Mouse (Mus musculus) lung, adult 2 months (tissue): ENCODE measurements around the gene Gm853. TPM values are rescaled to one million over a fixed set of nuclear protein-coding genes. Genes with fewer than 3 reads are reported as not detected.

Experiments
- DNase-seq: peaks from one replicate; pipeline ENCODE4 v3.0.0; 2022
- H3K4me1 ChIP-seq: fragments of 200-500 bp; 2 replicates; pipeline ENCODE4 v1.6.1; 2011; ENCODE audit warnings: low read length; ENCODE audit not compliant: control insufficient read depth, insufficient read depth
- H3K4me3 ChIP-seq: fragments of 200-500 bp; replicated peaks from 2 replicates; pipeline ENCODE3; 2011; ENCODE audit warnings: low read depth, mild to moderate bottlenecking, control low read depth, low read length; ENCODE audit errors: extremely low read depth
- CTCF ChIP-seq: fragments of 200-500 bp; IDR thresholded peaks from 2 replicates; pipeline ENCODE4 v1.5.1; 2011; ENCODE audit warnings: mild to moderate bottlenecking, low read length, control low read depth; ENCODE audit not compliant: insufficient read depth
- POLR2A ChIP-seq: fragments of 200-500 bp; IDR thresholded peaks from 2 replicates; pipeline ENCODE4 v1.6.1; 2011; ENCODE audit warnings: low read depth, mild to moderate bottlenecking, control low read depth, low read length, borderline replicate concordance; ENCODE audit errors: extremely low read depth
- whole genome bisulfite sequencing: fragments of 180-500 bp; shearing (Covaris S2); methylation state at CpG from one replicate; pipeline ENCODE4 v1.1.7; 2018; 5-methylcytosine and 5-hydroxymethylcytosine counted together
- polyA plus RNA-seq: library from polyadenylated mRNA; depleted of rRNA; stranded (reverse); fragments of >200 nt; gene quantifications from 2 replicates; pipeline ENCODE4 v1.2.3, GENCODE M21; 2012

Gene Gm853
- polyA plus RNA-seq, 1 experiment, result not detected

DNA sequence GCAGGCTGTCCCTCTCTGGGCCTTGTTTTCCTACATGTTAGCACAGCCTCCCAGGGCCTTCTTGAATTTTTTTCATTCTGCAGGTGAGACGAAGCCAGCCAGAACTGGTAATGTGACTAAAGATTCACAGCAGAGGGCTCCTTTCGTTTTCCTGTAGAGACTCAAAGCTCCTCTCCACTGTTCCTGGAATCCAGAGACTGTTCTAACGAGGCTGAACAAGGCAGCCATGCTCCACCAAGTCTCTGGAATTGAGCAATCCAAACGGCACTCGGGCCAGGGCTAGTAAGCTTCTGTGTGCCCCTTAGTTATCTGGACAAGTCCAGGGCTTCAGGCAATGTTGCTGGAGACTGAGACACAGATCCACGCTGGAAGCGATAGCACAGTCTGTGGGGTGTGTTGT lies 44.7 kb downstream of the Gm853 start:
- TF ChIP-seq CTCF (no peak), POLR2A (no peak)
- Histone ChIP-seq H3K4me1 (peaks cover 38% of the 10 kb centered on the region), H3K4me3 (no peak overlapping the region)
- DNase-seq, result peak; percentile 50
- WGBS, result 33% methylated on average over 7 of the region's 7 CpGs

DNA sequence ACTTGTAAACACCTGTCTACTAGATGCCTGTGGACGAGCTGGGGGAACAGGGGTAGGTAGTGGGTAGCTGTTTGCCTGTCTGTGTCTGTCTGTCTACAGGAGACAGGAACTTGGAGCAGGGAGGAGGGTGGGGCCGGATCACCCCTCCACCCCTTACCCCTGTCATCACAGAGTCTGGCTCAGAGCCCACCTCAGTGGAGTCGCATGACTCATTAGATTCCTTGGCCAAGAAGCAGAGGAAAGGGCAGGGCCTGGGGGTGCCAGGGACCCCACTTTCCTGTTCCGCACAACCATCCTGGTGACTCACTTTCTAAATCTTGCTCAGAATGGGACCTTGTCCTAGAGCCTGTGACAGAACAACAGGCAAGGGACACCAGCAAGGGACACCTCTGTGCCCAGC lies 45.1 kb downstream of the Gm853 start:
- peaks cover 39% of the 10 kb centered on the region for H3K4me1 ChIP-seq
- 19% methylated on average over 4 of the region's 4 CpGs for WGBS
- DNase-seq, result peak; percentile 55

DNA sequence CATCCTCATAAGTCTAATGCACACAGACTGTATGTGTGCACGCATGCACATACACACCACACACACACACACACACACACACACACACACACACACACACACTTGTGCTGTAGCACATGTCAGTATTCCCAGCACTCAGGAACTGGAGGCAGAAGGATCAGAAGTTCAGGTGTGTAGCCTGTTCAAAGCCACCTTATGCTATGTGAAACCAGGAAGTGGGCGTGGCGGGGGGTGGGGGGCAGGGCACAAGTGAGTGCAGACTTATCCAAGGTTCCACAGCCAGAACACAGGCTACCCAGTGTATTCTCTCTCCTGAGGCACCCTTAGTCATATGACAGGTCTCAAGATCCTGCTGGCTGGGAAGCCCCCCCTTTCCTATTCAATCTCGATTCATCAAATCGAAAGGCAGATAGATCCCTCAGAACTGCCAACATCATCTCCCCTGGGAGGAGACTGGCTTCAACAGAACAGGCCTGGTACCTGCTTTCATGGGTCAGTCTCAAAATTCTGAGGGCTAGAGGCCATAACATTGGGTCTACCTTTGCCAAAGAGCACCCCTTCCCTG lies 46.0 kb downstream of the Gm853 start:
- Histone ChIP-seq H3K4me1 (peaks cover 45% of the 10 kb centered on the region), H3K4me3 (no peak overlapping the region)
- DNase-seq, result no peak
- WGBS, result 45% methylated on average over 5 of the region's 5 CpGs
- no peak for TF ChIP-seq POLR2A
- TF ChIP-seq CTCF, result no peak

More for the DNA sequence above, 45.1 kb downstream of the Gm853 start:
- TF ChIP-seq CTCF, result no peak
- TF ChIP-seq POLR2A, result no peak
- H3K4me3 ChIP-seq, result no peak overlapping the region

DNA sequence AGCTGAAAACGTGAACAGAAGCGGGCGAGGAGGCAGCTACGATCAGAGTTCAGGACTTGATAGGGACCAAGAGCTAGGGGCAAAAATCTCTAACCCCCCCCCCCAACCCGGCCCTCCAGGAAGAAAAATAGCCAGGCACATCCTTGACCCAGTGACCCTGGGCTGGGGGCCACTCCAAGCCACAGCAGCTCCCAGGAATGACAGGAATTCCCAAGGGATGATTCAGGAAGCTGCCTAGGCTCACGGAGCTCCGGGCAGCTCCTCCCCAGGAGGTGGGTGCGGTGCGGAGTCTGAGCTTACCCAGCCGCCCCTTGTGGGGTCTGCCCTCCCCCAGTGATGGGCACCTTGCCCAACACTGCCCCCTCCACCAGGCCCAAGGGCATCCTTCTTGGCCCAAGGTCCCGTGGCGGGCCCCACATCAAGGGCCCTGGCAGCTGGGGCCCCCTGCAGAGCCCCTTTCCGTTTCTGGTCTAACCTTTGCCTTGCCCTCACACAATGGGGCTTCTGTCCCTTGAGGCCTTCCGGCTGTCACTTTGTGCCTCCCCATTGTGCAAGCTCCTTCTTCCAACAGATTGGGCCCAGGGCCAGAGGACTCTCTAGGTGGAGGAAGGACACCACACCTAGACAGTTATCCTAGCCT lies 47.0 kb downstream of the Gm853 start, which contains the start of gene Tinagl1:
Tinagl1 (minus strand) TSS at position 51 of the 640 bp plus-strand sequence.
- 5% methylated on average over 14 of the region's 14 CpGs for WGBS
- Histone ChIP-seq H3K4me3 (peak within 1 kb of the TSS; percentile 64), H3K4me1 (peaks cover 45% of the 10 kb centered on the region)
- DNase-seq, result peak; percentile 50
- no peak for TF ChIP-seq CTCF
- TF ChIP-seq POLR2A, result no peak

DNA sequence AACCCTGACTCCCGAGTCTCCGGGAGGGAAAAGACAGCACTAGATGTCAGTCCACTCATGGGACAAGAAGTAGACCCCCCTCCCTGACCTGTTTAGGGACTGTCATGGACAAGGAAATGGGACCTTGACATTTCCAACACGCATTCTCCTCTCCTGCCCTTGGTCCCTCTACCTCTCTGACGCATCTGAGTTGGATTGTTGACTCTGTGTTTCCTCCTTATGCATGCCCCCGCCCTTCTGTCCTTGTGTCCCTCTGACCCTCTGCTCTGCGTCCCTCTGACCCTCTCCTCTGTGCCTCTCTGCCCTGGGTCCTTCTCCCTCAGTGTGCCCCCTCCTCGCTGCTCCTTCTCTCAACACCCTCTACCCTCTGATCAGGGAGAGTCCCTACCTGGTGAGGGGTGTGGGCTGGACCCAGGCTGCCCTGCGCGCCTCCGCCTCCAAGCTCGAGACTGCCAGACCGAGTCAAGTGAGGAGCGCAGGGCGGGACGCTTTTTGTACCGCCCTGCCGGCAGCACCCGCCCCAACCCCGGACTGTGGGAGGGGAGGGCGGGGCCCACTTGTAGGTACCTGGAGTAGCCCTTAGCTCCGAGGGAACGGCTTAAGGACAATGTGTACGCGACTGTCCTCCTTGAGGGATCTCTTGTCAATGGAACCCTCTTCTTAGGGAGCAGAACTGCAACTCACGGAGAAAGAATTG lies 47.7 kb downstream of the Gm853 start:
- peak overlapping the region; percentile 64 for H3K4me3 ChIP-seq
- DNase-seq, result peak; percentile 87
- TF ChIP-seq POLR2A, result peak; percentile 72
- TF ChIP-seq CTCF, result no peak
- 3% methylated on average over 25 of the region's 25 CpGs for whole genome bisulfite sequencing
- H3K4me1 ChIP-seq, result peaks cover 45% of the 10 kb centered on the region

DNA sequence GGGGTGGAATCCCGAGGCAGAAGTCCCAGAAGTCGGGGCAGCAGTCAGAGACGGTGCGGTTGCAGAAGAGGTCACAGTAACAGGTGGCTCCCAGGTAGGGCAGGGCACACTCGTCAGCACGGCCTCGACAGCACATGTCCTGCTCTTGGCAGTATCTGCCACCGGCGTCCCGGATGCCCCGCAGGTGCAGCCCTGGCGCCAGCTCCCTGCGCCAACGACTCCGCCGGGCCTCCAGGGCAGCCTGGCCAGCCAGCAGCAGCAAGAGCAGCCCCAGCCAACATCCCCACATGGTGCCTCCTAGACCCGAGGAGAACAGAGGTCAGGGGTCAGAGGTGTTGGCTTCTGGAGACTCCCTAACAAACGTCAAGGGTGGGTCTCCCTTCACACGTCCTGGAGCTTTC lies 48.3 kb downstream of the Gm853 start:
- DNase-seq, result peak; percentile 54
- TF ChIP-seq POLR2A (0 out of 2 replicates have a peak, but pooled peaks have one; percentile 6), CTCF (no peak)
- H3K4me3 ChIP-seq, result peak overlapping the region; percentile 64
- H3K4me1 ChIP-seq, result peaks cover 48% of the 10 kb centered on the region
- WGBS, result 45% methylated on average over 19 of the region's 19 CpGs

DNA sequence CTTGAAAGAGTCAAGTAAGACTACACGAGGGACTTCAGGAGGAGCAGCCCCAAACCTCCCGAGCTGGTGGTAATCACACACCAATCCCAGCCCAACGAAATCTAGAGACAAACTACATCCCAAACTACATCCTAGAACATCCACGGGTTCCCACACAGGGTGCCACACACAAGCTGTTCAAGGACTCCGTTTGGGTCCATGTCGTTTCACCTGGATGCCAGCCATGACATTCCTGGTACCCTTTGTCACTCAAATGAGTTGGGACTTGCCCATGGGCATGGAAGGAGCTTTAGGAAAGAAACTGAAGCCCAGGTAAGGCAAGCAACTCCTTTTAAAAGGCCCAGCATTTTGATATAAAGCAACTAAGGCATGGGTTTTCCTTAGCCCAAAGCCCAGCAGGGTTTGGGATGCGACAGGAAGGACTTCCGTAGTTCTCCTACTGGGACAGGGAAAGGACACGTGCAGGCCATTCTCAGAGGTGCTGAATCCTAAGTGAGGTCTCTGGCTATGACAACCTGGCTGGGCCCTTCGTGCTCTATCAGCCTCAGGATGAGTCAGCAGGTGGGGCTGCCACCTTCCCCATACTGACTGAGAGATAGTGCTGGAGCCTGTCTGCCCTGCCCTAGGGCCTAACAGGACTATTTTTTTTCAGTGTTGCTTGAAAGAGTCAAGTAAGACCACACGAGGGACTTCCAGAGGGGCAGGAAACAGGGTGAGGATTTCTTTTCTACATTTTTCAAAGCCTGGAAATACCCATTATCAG lies 49.0 kb downstream of the Gm853 start:
- Histone ChIP-seq H3K4me3 (peak overlapping the region; percentile 64), H3K4me1 (peaks cover 53% of the 10 kb centered on the region)
- no peak for TF ChIP-seq CTCF
- no peak for TF ChIP-seq POLR2A
- no peak for DNase-seq
- 51% methylated on average over 11 of the region's 11 CpGs for WGBS

DNA sequence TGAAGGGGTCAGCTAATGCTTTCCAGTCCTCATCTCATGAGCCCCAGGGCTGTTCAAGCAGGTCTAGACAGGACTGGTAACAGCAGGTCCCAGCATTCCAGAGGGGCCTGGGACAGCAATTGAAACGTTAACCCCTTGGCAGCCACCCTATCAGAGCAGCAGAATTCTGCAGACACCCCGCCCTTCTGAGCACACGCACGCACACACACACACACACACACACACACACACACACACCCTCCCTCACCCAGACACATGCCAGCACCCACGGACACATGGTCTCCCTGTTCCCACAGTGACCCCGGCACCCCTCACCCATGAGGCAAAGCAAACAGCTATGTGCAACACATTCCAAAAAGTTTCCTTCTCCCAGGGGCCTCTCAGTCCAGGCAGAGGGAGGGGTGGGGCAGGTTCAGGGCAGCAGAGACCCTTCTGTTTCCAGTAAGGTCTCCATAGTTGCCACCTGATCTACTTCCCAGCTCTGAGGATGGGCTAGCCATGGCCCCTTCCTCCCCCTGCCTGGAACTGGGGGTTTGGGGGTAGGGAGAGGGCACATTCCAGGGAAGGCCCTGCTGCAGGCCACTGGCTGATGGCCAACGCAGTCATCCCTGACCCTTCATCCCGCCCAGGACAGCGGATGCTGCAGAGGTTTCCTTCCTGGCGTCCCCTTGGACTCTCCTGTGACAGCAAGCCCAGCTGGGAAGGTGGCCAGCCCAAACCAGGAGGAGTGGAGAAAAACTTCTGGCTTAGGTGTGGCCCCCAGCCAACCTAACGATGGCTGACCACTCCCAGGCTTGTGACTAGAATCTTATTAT lies 50.0 kb downstream of the Gm853 start:
- DNase-seq, result peak; percentile 56
- Histone ChIP-seq H3K4me3 (peak overlapping the region; percentile 38), H3K4me1 (peaks cover 54% of the 10 kb centered on the region)
- TF ChIP-seq POLR2A (no peak), CTCF (no peak)
- 25% methylated on average over 11 of the region's 11 CpGs for WGBS

DNA sequence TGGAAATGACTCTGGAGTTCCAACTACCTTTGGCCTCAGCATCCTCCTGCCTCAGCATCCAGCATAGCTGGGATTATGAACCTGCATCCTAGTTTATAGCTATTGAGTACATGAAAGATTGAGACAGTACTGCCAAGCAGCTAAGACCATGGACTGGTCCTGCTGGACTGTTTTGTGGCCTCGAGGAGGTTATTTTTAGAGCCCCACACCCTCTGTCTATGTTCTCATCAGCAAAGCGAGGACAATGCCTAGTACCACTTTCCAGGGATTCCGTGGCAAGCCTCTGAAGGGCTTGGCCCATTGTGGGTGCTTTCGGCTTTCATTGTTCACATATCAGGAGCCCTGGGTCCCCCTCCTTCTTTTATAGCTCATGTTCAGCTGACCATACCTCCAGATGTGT lies 51.8 kb downstream of the Gm853 start:
- Histone ChIP-seq H3K4me1 (peaks cover 46% of the 10 kb centered on the region), H3K4me3 (no peak overlapping the region)
- no peak for DNase-seq
- WGBS, result 42% methylated on average over 4 of the region's 4 CpGs
- TF ChIP-seq CTCF (no peak), POLR2A (no peak)
